Mouse (Mus musculus): ENCODE data around the gene Aox2.

Gene Aox2

GRCm38 (mm10) chr1:58278026-58278425 is at the start of gene Aox2:
Aox2 (plus strand) TSS chr1:58278326.
- no peak for DNase-seq (ENCODE audit: low spot score)

- DNase-seq (ENCODE audit: low spot score): no peak
These were observed 49.2 kb upstream of the Aox2 start for GRCm38 (mm10) chr1:58228916-58229315.

- DNase-seq (ENCODE audit: low spot score): no peak
These were observed 48.4 kb upstream of the Aox2 start for GRCm38 (mm10) chr1:58229774-58230173.

- DNase-seq (ENCODE audit: low spot score): peak; percentile 29
These were observed 47.6 kb upstream of the Aox2 start for GRCm38 (mm10) chr1:58230542-58230941.

- DNase-seq (ENCODE audit: low spot score): no peak
These were observed 42.7 kb upstream of the Aox2 start for GRCm38 (mm10) chr1:58235405-58235804.

- DNase-seq (ENCODE audit: low spot score): no peak
These were observed 40.4 kb upstream of the Aox2 start for GRCm38 (mm10) chr1:58237527-58238299.

- DNase-seq (ENCODE audit: low spot score): no peak
These were observed 39.7 kb upstream of the Aox2 start for GRCm38 (mm10) chr1:58238440-58238839.

GRCm38 (mm10) chr1:58238961-58239360 is 39.2 kb upstream of the Aox2 start:
- DNase-seq (ENCODE audit: low spot score): no peak

- DNase-seq (ENCODE audit: low spot score): no peak
These were observed 37.8 kb upstream of the Aox2 start for GRCm38 (mm10) chr1:58240347-58240746.

- DNase-seq (ENCODE audit: low spot score): no peak
These were observed 33.6 kb upstream of the Aox2 start for GRCm38 (mm10) chr1:58244487-58244886.

- no peak for DNase-seq (ENCODE audit: low spot score)
These were observed 29.6 kb upstream of the Aox2 start for GRCm38 (mm10) chr1:58248518-58248917.

GRCm38 (mm10) chr1:58253466-58253865 is 24.7 kb upstream of the Aox2 start:
- DNase-seq (ENCODE audit: low spot score): peak; percentile 39

- no peak for DNase-seq (ENCODE audit: low spot score)
These were observed 20.7 kb upstream of the Aox2 start for GRCm38 (mm10) chr1:58257195-58257991.

GRCm38 (mm10) chr1:58260311-58260710 is 17.8 kb upstream of the Aox2 start:
- DNase-seq (ENCODE audit: low spot score): no peak

- no peak for DNase-seq (ENCODE audit: low spot score)
These were observed 9.9 kb upstream of the Aox2 start for GRCm38 (mm10) chr1:58268231-58268630.

- DNase-seq (ENCODE audit: low spot score): peak; percentile 80
These were observed 7.1 kb upstream of the Aox2 start for GRCm38 (mm10) chr1:58270807-58271569.

- peak; percentile 42 for DNase-seq (ENCODE audit: low spot score)
These were observed 2.2 kb upstream of the Aox2 start for GRCm38 (mm10) chr1:58275879-58276278.

GRCm38 (mm10) chr1:58278513-58278912 is 387 bp downstream of the Aox2 start:
- no peak for DNase-seq (ENCODE audit: low spot score)

- no peak for DNase-seq (ENCODE audit: low spot score)
These were observed 2.3 kb downstream of the Aox2 start for GRCm38 (mm10) chr1:58280381-58280780.

- DNase-seq (ENCODE audit: low spot score): no peak
These were observed 3.0 kb downstream of the Aox2 start for GRCm38 (mm10) chr1:58280939-58281624.

- DNase-seq (ENCODE audit: low spot score): no peak
These were observed 3.5 kb downstream of the Aox2 start for GRCm38 (mm10) chr1:58281625-58281988.

GRCm38 (mm10) chr1:58284505-58284904 is 6.4 kb downstream of the Aox2 start:
- no peak for DNase-seq (ENCODE audit: low spot score)

Data from embryo, embryonic 10 days (tissue).